Mouse (Mus musculus) neural tube, embryonic 11.5 days (tissue): ENCODE measurements at regions not wholly inside any gene's neighbourhood (a gene's known extent, or its start where the extent isn't known, plus 50 kb on each side); places are given as distances from the start of the nearest gene placed in this dataset.
A peak's percentile ranks its signal among the peaks of the same experiment; 100 is the strongest.

Experiments used
- ATAC-seq: fragments of 200-750 bp; cut with Nextera tagmentation; 2 replicates; pipeline ENCODE4 v1.8.0; 2017; ENCODE audit warnings: moderate number of reproducible peaks, mild to moderate bottlenecking, moderate TSS enrichment, moderate library complexity; ENCODE audit not compliant: insufficient read depth, low FRiP score, low TSS enrichment
- DNase-seq: peaks from one replicate; pipeline ENCODE4 v3.0.0-alpha.2; 2015; ENCODE audit warnings: low spot score
- H3K27ac ChIP-seq: fragments of 300-500 bp; sonication (generic); 2 replicates; pipeline ENCODE4 v1.5.1; 2014; ENCODE audit warnings: low read depth, mild to moderate bottlenecking, low read length
- H3K27me3 ChIP-seq: fragments of 300-500 bp; sonication (generic); 2 replicates; pipeline ENCODE4 v1.6.1; 2014; ENCODE audit warnings: mild to moderate bottlenecking, low read length, mixed read lengths; ENCODE audit not compliant: control insufficient read depth, insufficient read depth
- H3K36me3 ChIP-seq: fragments of 300-500 bp; sonication (generic); 2 replicates; pipeline ENCODE4 v1.6.1; 2014; ENCODE audit warnings: mild to moderate bottlenecking, low read length, moderate library complexity, mixed read lengths; ENCODE audit not compliant: control insufficient read depth, insufficient read depth
- H3K4me1 ChIP-seq: fragments of 300-500 bp; sonication (generic); 2 replicates; pipeline ENCODE4 v1.6.1; 2014; ENCODE audit warnings: low read length, mixed read lengths; ENCODE audit not compliant: control insufficient read depth, insufficient read depth
- H3K4me2 ChIP-seq: fragments of 300-500 bp; sonication (generic); 2 replicates; pipeline ENCODE4 v1.6.1; 2014; ENCODE audit warnings: low read depth, mild to moderate bottlenecking, moderate library complexity
- H3K4me3 ChIP-seq: fragments of 300-500 bp; sonication (generic); 2 replicates; pipeline ENCODE4 v1.5.1; 2014; ENCODE audit warnings: low read depth, low read length
- H3K9ac ChIP-seq: fragments of 300-500 bp; sonication (generic); 2 replicates; pipeline ENCODE4 v1.6.1; 2014; ENCODE audit warnings: mild to moderate bottlenecking, low read length
- H3K9me3 ChIP-seq: fragments of 300-500 bp; sonication (generic); 2 replicates; pipeline ENCODE4 v1.6.1; 2016; ENCODE audit warnings: low read length; ENCODE audit not compliant: control insufficient read depth
- WGBS: fragments of 180-500 bp; shearing (Covaris S2); extraction: QIAGEN DNeasy Blood & Tissue Kit; methylation state at CpG from one replicate; pipeline ENCODE4 v1.1.7; 2014; 5-methylcytosine and 5-hydroxymethylcytosine counted together

GRCm38 (mm10) chr14:114776723-114777122 is 315.3 kb upstream of the Gpc5 start:
- no peak overlapping the region for H3K27ac ChIP-seq
- ATAC-seq (no peak), DNase-seq (no peak)
- H3K4me1 ChIP-seq, result no peaks in the 10 kb centered on the region
- H3K9me3 ChIP-seq, result no peaks in the 10 kb centered on the region
- WGBS, result 82% methylated on average over 2 of the region's 2 CpGs
- no peak overlapping the region for H3K9ac ChIP-seq
- H3K27me3 ChIP-seq, result no peaks in the 10 kb centered on the region
- no peaks in the 10 kb centered on the region for H3K36me3 ChIP-seq
- H3K4me2 ChIP-seq, result no peak overlapping the region
- no peak overlapping the region for H3K4me3 ChIP-seq

- Histone ChIP-seq H3K4me2 (no peak overlapping the region), H3K9ac (no peak overlapping the region), H3K4me1 (no peaks in the 10 kb centered on the region), H3K9me3 (no peaks in the 10 kb centered on the region), H3K36me3 (no peaks in the 10 kb centered on the region), H3K27ac (no peak overlapping the region), H3K4me3 (no peak overlapping the region), H3K27me3 (no peaks in the 10 kb centered on the region)
- no peak for DNase-seq
- no peak for ATAC-seq
- 93% methylated on average over 3 of the region's 3 CpGs for WGBS
Observed at GRCm38 (mm10) chr14:114781821-114782220, 310.2 kb upstream of the Gpc5 start.

DNA sequence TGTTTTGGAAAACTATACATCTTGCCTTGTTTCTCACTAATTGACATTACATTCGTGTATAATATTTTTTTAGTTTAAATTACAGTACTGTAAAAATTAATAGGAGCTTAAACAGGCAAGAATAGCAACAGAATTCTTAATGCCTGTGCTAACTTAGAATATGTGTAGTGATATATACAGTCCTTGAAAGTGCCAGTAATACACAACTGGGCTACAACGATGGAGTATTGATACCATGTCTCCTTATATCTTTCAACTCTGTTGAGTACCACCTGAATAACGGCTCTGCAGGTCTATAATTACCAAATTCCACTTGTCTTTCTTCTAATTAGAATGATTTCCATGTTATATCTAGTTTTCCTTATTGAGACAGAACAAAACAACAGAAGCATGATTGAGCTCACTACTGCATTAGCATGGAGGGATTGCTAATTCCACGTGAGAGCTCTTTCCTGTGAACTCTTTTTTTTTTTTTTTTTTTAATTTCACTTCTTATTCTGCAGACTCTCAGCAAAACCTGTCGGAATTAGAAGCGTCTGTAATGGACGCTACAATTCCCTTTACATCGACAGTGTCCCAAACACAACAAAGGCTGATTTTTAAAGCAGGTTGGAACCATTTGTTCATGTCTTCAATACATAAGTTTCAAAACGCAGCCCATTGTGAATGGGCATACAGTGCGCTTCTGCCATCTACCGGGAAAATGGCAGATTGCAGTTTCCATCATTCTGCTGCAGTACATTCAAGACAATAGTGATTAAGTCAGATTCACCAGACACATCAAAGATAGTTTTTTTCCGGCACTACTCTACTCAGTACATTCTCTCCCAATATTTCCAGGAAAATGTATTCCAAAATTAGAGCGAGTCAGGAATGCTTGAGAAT is 300.8 kb upstream of the Gpc5 start:
- Histone ChIP-seq H3K36me3 (no peaks in the 10 kb centered on the region), H3K4me1 (no peaks in the 10 kb centered on the region), H3K9ac (no peak overlapping the region), H3K27ac (no peak overlapping the region), H3K4me3 (no peak overlapping the region), H3K27me3 (no peaks in the 10 kb centered on the region), H3K4me2 (no peak overlapping the region; the same call in 1 of the 2 replicates), H3K9me3 (no peaks in the 10 kb centered on the region)
- WGBS, result 28% methylated on average over 13 of the region's 13 CpGs
- DNase-seq (peak; percentile 83), ATAC-seq (peak; percentile 70)

- Histone ChIP-seq H3K4me3 (no peak overlapping the region), H3K27ac (no peak overlapping the region), H3K9ac (no peak overlapping the region), H3K9me3 (no peaks in the 10 kb centered on the region), H3K27me3 (no peaks in the 10 kb centered on the region), H3K4me1 (no peaks in the 10 kb centered on the region), H3K36me3 (no peaks in the 10 kb centered on the region), H3K4me2 (no peak overlapping the region)
- WGBS, result 68% methylated on average over 4 of the region's 4 CpGs
- ATAC-seq (peak; percentile 42), DNase-seq (no peak)
Observed at GRCm38 (mm10) chr14:114791831-114792224, 300.2 kb upstream of the Gpc5 start.

- no peak overlapping the region for H3K9ac ChIP-seq
- H3K4me1 ChIP-seq, result no peaks in the 10 kb centered on the region
- 88% methylated on average over 11 of the region's 11 CpGs for WGBS
- DNase-seq (no peak), ATAC-seq (no peak)
- H3K4me2 ChIP-seq, result no peak overlapping the region
- H3K9me3 ChIP-seq, result no peaks in the 10 kb centered on the region
- H3K27me3 ChIP-seq, result no peaks in the 10 kb centered on the region
- H3K4me3 ChIP-seq, result no peak overlapping the region
- H3K36me3 ChIP-seq, result no peaks in the 10 kb centered on the region
- H3K27ac ChIP-seq, result no peak overlapping the region
Observed at GRCm38 (mm10) chr14:114804643-114805042, 287.4 kb upstream of the Gpc5 start.

- no peak overlapping the region for H3K4me2 ChIP-seq
- no peaks in the 10 kb centered on the region for H3K9me3 ChIP-seq
- no peak for ATAC-seq
- H3K27me3 ChIP-seq, result no peaks in the 10 kb centered on the region
- H3K4me3 ChIP-seq, result no peak overlapping the region
- H3K9ac ChIP-seq, result no peak overlapping the region
- H3K27ac ChIP-seq, result no peak overlapping the region
- H3K4me1 ChIP-seq, result no peaks in the 10 kb centered on the region
- no peak for DNase-seq
- H3K36me3 ChIP-seq, result no peaks in the 10 kb centered on the region
- 93% methylated on average over 2 of the region's 2 CpGs for WGBS
Observed at GRCm38 (mm10) chr14:114808621-114809020, 283.4 kb upstream of the Gpc5 start.

GRCm38 (mm10) chr14:114820677-114821076 is 271.3 kb upstream of the Gpc5 start:
- peak; percentile 21 for ATAC-seq
- 9% methylated on average over 1 of the region's 1 CpGs for WGBS
- no peak for DNase-seq
- Histone ChIP-seq H3K36me3 (no peaks in the 10 kb centered on the region), H3K27ac (peak overlapping the region; percentile 54), H3K9me3 (no peaks in the 10 kb centered on the region), H3K4me1 (peaks cover 2% of the 10 kb centered on the region; the same call in 1 of the 2 replicates), H3K4me3 (no peak overlapping the region), H3K4me2 (no peak overlapping the region), H3K27me3 (no peaks in the 10 kb centered on the region), H3K9ac (no peak overlapping the region)

GRCm38 (mm10) chr14:114821098-114821594 is 270.9 kb upstream of the Gpc5 start:
- Histone ChIP-seq H3K27ac (peak overlapping the region; percentile 54), H3K4me1 (peaks cover 2% of the 10 kb centered on the region; the same call in 1 of the 2 replicates), H3K4me2 (no peak overlapping the region), H3K4me3 (no peak overlapping the region), H3K9ac (no peak overlapping the region), H3K9me3 (no peaks in the 10 kb centered on the region), H3K36me3 (no peaks in the 10 kb centered on the region), H3K27me3 (no peaks in the 10 kb centered on the region)
- peak; percentile 69 for DNase-seq
- 7% methylated on average over 2 of the region's 2 CpGs for WGBS
- ATAC-seq, result peak; percentile 91

- DNase-seq (no peak), ATAC-seq (peak; percentile 54; the same call in 1 of the 2 replicates)
- H3K9ac ChIP-seq, result no peak overlapping the region
- no peak overlapping the region for H3K4me2 ChIP-seq
- no peaks in the 10 kb centered on the region for H3K36me3 ChIP-seq
- no peak overlapping the region for H3K4me3 ChIP-seq
- no peaks in the 10 kb centered on the region for H3K27me3 ChIP-seq
- peaks cover 2% of the 10 kb centered on the region; the same call in 1 of the 2 replicates for H3K4me1 ChIP-seq
- 74% methylated on average over 5 of the region's 5 CpGs for WGBS
- peak overlapping the region; percentile 54 for H3K27ac ChIP-seq
- no peaks in the 10 kb centered on the region for H3K9me3 ChIP-seq
Observed at GRCm38 (mm10) chr14:114821672-114822071, 270.3 kb upstream of the Gpc5 start.
